Mouse (Mus musculus) testis, adult 2 months (tissue): ENCODE results near the gene CN725425. TPM values are rescaled to one million over a fixed set of nuclear protein-coding genes. Genes with fewer than 3 reads are reported as not detected.

ENCODE experiments used
- H3K27ac ChIP-seq: fragments of 200-500 bp; 2 replicates; pipeline ENCODE4 v1.5.1; 2012; ENCODE audit warnings: low read depth, low read length; ENCODE audit not compliant: control insufficient read depth, insufficient read depth
- H3K27me3 ChIP-seq: fragments of 200-500 bp; 2 replicates; pipeline ENCODE4 v1.6.1; 2012; ENCODE audit warnings: mild to moderate bottlenecking, low read length, moderate library complexity; ENCODE audit not compliant: control insufficient read depth, insufficient read depth
- H3K36me3 ChIP-seq: fragments of 200-500 bp; 2 replicates; pipeline ENCODE4 v1.6.1; 2012; ENCODE audit warnings: mild to moderate bottlenecking, low read length; ENCODE audit not compliant: control insufficient read depth, insufficient read depth
- H3K4me1 ChIP-seq: fragments of 200-500 bp; 2 replicates; pipeline ENCODE4 v1.6.1; 2012; ENCODE audit warnings: low read length; ENCODE audit not compliant: control insufficient read depth, insufficient read depth
- H3K4me3 ChIP-seq: fragments of 200-500 bp; 2 replicates; pipeline ENCODE4 v1.5.1; 2012; ENCODE audit warnings: low read depth, mild to moderate bottlenecking, low read length, moderate library complexity, mixed read lengths; ENCODE audit not compliant: control insufficient read depth
- CTCF ChIP-seq: fragments of 200-500 bp; IDR thresholded peaks from 2 replicates; pipeline ENCODE4 v1.5.1; 2012; ENCODE audit warnings: low read depth, mild to moderate bottlenecking, inconsistent platforms, low read length, moderate library complexity; ENCODE audit not compliant: control insufficient read depth, insufficient read depth, insufficient replicate concordance
- POLR2A ChIP-seq: fragments of 200-500 bp; IDR thresholded peaks from 2 replicates; pipeline ENCODE4 v1.6.1; 2012; ENCODE audit warnings: low read depth, mild to moderate bottlenecking, inconsistent platforms, low read length, moderate library complexity; ENCODE audit not compliant: control insufficient read depth
- polyA plus RNA-seq: library from polyadenylated mRNA; depleted of rRNA; stranded (reverse); fragments of >200 nt; gene quantifications from 2 replicates; pipeline ENCODE4 v1.2.3, GENCODE M21; 2012

CN725425 gene
- polyA plus RNA-seq, 1 experiment, result 2.6 TPM

- Histone ChIP-seq H3K4me1 (no peaks in the 10 kb centered on the region), H3K4me3 (no peak overlapping the region), H3K27ac (no peak overlapping the region), H3K36me3 (peaks cover 3% of the 10 kb centered on the region; the same call in 1 of the 2 replicates), H3K27me3 (no peaks in the 10 kb centered on the region)
- no peak for TF ChIP-seq CTCF
These were observed 38.0 kb downstream of the CN725425 start for GRCm38 (mm10) chr15:91237294-91237693.

GRCm38 (mm10) chr15:91240683-91241335 lies 41.5 kb downstream of the CN725425 start:
- Histone ChIP-seq H3K27me3 (no peaks in the 10 kb centered on the region), H3K27ac (no peak overlapping the region), H3K4me3 (no peak overlapping the region), H3K4me1 (no peaks in the 10 kb centered on the region), H3K36me3 (peaks cover 3% of the 10 kb centered on the region; the same call in 1 of the 2 replicates)
- no peak for TF ChIP-seq CTCF
- no peak for TF ChIP-seq POLR2A

- no peak overlapping the region for H3K4me3 ChIP-seq
- H3K27ac ChIP-seq, result no peak overlapping the region
- no peaks in the 10 kb centered on the region for H3K4me1 ChIP-seq
- H3K27me3 ChIP-seq, result no peaks in the 10 kb centered on the region
- no peaks in the 10 kb centered on the region for H3K36me3 ChIP-seq
- no peak for TF ChIP-seq POLR2A
- TF ChIP-seq CTCF, result no peak
These were observed 51.5 kb downstream of the CN725425 start for GRCm38 (mm10) chr15:91250815-91251214.

GRCm38 (mm10) chr15:91251544-91252408 lies 52.5 kb downstream of the CN725425 start:
- no peaks in the 10 kb centered on the region for H3K36me3 ChIP-seq
- no peaks in the 10 kb centered on the region for H3K4me1 ChIP-seq
- no peak overlapping the region for H3K27ac ChIP-seq
- no peaks in the 10 kb centered on the region for H3K27me3 ChIP-seq
- no peak overlapping the region for H3K4me3 ChIP-seq
- no peak for TF ChIP-seq CTCF
- TF ChIP-seq POLR2A, result no peak

- no peak overlapping the region for H3K27ac ChIP-seq
- peaks cover 4% of the 10 kb centered on the region for H3K36me3 ChIP-seq
- H3K4me1 ChIP-seq, result no peaks in the 10 kb centered on the region
- TF ChIP-seq POLR2A, result no peak
- TF ChIP-seq CTCF, result no peak
- no peak overlapping the region for H3K4me3 ChIP-seq
- H3K27me3 ChIP-seq, result no peaks in the 10 kb centered on the region
These were observed 53.7 kb downstream of the CN725425 start for GRCm38 (mm10) chr15:91252956-91253355.

- H3K27ac ChIP-seq, result no peak overlapping the region
- H3K36me3 ChIP-seq, result peaks cover 4% of the 10 kb centered on the region
- no peaks in the 10 kb centered on the region for H3K27me3 ChIP-seq
- TF ChIP-seq CTCF (no peak), POLR2A (no peak)
- H3K4me3 ChIP-seq, result no peak overlapping the region
- H3K4me1 ChIP-seq, result no peaks in the 10 kb centered on the region
These were observed 56.0 kb downstream of the CN725425 start for GRCm38 (mm10) chr15:91255308-91255707.

GRCm38 (mm10) chr15:91257140-91257539 lies 57.8 kb downstream of the CN725425 start:
- no peaks in the 10 kb centered on the region for H3K4me1 ChIP-seq
- peaks cover 4% of the 10 kb centered on the region for H3K36me3 ChIP-seq
- H3K27ac ChIP-seq, result no peak overlapping the region
- TF ChIP-seq POLR2A, result no peak
- no peaks in the 10 kb centered on the region for H3K27me3 ChIP-seq
- no peak overlapping the region for H3K4me3 ChIP-seq

- Histone ChIP-seq H3K27me3 (no peaks in the 10 kb centered on the region), H3K36me3 (peaks cover 4% of the 10 kb centered on the region), H3K4me1 (no peaks in the 10 kb centered on the region), H3K27ac (no peak overlapping the region), H3K4me3 (no peak overlapping the region)
- TF ChIP-seq POLR2A (no peak), CTCF (no peak)
These were observed 61.3 kb downstream of the CN725425 start for GRCm38 (mm10) chr15:91260578-91260977.
